Mouse (Mus musculus) ovary, postnatal 10 days (tissue): ENCODE results near the gene Agpat3.

Experiments used
- DNase-seq: peaks from one replicate; pipeline ENCODE4 v3.0.0; 2022; ENCODE audit warnings: low spot score

The Agpat3 gene

DNA sequence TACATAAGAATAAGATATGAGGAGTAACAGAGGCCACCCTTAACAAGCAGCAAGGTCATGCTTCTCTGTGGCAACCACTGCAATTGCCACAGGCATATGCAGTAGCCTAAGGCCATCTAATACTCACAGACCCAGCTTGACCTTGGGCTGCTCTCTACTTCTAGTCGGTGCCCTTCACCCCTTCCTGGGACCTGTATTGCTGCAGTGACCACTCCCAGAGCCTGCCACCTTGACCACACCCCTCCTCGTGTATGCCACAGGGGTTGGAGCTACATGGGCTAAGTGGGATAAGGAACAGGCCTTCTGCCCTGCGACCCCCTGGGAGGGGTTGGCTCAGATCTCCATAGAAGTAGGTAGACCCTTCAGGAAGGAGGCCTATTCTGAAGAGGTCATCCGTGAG lies 55.3 kb downstream of the Agpat3 start:
- no peak for DNase-seq

GRCm38 (mm10) chr10:78296371-78296770 lies 55.9 kb downstream of the Agpat3 start:
- DNase-seq = no peak

DNA sequence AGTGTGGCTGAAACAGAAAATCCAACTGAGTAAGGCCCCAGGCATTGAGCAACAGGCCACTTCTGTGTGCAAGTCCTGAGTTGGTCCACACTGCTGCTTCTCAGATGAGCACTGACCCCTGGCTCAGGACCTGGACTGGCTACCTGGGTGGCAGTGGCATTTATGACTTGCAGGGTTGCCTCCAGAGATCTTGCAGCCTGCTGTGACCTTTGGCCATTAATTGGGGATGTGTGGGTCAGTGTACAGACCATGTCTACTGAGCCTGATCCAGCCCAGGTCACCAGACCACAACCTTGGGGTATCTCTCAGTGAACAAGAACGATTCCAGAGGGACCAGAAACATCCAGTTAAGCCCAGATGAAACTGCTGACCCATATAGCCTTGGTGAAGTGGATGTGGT lies 58.7 kb downstream of the Agpat3 start:
- DNase-seq = no peak

- no peak for DNase-seq
Measured at GRCm38 (mm10) chr10:78292381-78292780, 59.9 kb downstream of the Agpat3 start.

DNA sequence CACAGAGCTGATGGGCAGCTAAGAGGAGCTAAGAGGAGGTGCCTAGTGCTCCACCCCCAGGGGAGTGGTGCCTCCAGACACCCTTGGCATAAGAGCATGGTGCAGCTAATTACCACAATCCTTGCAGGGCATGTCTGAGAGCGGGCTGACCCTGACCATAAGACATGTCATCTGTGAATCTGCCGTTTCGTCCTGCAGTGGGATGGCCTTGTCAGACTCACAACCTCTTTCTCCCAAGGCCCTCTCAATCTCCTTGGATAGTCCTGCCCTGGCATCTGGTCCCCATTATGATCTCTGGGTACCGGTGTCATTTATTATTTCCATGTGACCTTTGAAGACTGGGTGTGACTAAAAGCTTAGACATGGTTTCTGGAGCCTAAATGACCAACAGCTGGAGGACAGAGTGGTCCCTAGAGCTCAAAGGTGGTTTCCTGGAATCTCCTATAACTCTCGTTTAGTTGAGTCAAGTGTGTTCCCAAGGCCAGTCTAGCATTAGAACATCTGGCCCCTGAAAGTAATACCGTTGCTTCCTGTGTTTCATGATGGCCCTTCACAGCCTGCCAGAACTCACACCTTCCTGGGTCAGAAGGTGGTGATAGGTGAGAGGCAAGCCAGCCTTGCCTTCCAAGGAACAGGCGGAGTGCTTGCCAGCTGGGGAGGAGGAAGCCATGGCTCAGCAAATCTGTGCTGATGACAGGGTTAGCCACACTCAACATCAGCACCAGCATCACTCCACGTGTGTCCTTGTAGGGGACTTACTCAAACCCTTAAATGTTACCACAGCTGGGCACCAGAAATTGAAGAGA lies 61.4 kb downstream of the Agpat3 start:
- no peak for DNase-seq

DNA sequence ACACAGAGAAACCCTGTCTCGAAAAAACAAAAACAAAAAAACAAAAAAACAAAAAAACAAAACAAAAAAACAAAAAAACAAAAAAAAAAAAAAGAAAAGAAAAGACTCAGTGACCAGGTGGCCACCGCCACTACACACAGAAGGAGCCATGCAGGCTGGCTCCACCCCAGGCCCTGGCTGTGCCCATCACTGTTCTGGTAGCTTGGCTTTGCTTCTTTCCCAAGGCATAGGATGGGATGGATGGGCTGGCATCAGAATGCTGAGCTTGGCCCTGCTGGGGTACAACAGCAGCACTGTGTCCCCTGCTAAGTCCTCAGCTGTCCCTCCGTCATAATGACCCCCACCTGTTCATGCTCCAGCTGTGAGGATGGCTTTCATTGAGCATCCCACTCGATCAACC lies 63.4 kb downstream of the Agpat3 start:
- DNase-seq = no peak

GRCm38 (mm10) chr10:78288135-78288534 lies 64.2 kb downstream of the Agpat3 start:
- no peak for DNase-seq

GRCm38 (mm10) chr10:78287465-78288132 lies 64.7 kb downstream of the Agpat3 start:
- DNase-seq = no peak

DNA sequence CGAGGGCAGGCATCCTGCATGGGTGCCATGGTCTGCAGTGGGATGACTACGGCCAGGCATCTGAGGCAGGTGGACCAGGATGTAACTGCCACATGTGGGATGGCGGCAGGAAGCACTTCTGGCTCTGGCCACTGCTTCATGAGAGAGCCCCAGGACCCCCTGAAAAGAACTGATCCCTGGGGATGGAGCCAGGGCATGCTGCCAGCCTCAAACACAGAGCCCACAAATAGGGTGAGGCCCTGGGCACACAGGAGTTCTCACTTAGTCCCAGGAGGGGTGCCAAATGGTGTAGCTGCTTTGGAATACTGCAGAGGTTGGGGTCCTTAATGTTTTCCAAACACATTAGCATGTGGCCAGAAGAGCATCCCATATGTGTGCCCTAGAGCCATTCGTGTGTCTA lies 66.3 kb downstream of the Agpat3 start:
- no peak for DNase-seq

- DNase-seq = no peak
Measured at GRCm38 (mm10) chr10:78285409-78285808, 66.9 kb downstream of the Agpat3 start.

- DNase-seq = no peak
Measured at GRCm38 (mm10) chr10:78284812-78285211, 67.5 kb downstream of the Agpat3 start.

GRCm38 (mm10) chr10:78282411-78282810 lies 69.9 kb downstream of the Agpat3 start:
- DNase-seq = no peak

DNA sequence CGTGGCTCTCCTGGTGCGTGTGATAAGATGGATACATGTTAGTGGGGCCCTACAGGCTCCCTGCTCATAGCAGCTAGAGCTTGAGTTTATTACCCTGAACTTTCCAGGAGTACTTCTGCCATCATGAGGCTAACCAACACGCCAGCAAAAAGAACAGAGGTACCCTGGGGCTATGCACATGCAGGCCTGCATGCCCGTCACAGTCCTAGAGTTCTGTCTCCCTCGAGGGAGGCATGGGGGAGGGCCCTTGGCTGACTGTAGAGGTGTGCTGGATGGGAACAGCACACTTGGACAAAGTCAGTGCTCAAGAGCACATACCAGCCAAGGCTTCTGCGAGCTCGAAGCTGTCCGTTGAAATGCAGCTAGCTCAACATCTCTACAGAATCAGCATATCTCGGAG lies 71.8 kb downstream of the Agpat3 start:
- DNase-seq = no peak

- DNase-seq = no peak
Measured at GRCm38 (mm10) chr10:78279210-78279609, 73.1 kb downstream of the Agpat3 start.

GRCm38 (mm10) chr10:78277835-78278234 lies 74.5 kb downstream of the Agpat3 start:
- no peak for DNase-seq

- no peak for DNase-seq
Measured at GRCm38 (mm10) chr10:78276242-78276641, 76.0 kb downstream of the Agpat3 start.

- DNase-seq = no peak
Measured at GRCm38 (mm10) chr10:78272932-78273331, 79.4 kb downstream of the Agpat3 start.

DNA sequence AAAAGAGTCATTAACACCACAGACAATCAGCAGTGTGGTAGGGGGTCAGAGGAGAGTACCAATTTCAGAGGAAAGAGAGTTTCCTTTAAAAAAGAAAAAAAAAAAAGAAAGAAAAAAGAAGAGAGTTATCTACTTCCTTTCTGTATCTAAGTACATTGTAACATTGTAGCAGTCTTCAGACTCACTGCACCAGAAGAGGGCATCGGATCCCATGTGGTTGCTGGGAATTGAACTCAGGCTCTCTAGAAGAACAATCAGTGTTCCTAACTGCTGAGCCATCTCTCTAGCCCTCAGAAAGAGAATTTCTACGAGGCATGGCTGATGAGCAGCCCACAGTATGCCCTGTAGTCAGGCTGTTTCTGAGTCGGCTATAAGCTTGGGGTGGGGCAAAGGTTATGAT lies 86.4 kb downstream of the Agpat3 start:
- DNase-seq = no peak

DNA sequence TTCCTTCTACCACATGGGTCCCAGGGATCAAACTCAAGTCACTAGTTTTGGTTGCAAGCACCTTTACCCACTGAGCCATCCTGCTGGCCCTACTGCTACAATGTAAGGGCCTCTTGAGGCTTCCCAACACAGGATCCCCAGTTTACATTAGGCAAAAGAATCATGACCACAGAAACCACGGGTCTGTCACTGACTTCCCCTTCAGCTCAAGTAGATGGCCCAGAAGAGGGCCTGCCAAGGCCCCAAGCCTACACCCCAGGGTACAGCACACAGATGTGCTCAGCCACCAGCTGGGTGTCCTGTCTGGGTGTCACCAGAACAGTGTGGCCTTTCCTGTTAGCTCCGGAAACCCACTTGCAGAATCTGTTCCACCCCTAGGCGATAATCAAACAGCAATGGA lies 87.6 kb downstream of the Agpat3 start:
- no peak for DNase-seq

- DNase-seq = no peak
Measured at GRCm38 (mm10) chr10:78260916-78261650, 91.2 kb downstream of the Agpat3 start.

DNA sequence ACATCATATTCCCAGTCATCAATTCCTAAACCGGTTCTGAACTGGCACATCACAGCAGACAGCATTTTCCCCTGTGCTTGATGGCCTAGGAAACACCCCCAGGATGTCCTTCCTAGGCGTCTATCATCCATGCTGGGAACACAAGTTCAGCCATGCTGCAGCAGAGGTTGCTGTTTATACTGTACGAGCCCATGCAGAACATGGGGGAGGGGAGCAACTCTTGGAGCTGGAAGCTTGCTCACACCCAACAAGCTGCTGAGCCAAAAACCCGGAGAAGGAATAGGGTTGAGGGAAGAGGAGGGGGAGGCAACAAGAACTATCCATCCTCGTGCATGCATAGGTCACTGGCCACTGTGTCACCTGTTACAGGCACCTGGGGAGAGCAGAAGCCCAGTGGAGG lies 92.0 kb downstream of the Agpat3 start:
- no peak for DNase-seq

DNA sequence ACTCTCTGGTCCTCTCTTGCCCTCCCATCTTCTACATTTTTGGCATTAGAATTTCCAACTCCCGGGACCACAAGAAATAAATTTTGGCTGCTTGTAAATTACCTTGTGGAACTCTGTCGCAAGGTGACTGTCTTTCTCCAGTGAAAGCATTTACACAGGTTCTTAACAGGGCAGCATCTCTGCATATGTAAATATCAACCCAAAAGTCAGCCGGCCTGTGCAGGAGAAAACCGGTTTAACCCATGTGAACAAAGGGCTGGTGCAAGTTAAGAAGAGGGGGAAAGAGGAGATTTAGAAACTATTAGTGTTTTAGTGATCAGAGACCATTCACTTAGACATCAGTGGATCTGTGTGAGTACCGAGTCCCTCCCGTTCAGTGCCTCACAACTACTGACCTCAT lies 92.6 kb downstream of the Agpat3 start:
- DNase-seq = no peak

DNA sequence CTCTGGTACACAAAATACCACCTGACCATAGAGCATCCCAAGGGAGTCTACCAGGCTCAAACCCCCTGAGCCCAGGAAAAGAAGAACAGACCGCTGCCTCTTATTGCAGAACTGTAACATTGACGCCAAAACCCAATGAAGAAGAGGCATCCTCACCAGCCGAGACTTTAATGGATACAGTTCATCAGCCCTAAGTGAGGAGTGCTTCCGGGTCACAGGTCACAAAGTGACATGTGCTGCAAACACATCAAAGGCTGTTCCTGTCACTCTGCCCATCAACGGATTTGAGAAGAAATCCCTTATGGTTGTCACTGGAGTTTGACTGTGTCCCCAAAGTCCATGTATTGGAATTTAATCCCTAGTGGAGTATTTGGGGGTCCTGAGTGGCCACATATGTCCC lies 93.1 kb downstream of the Agpat3 start:
- no peak for DNase-seq
